Mouse (Mus musculus) G1E (cell line): ENCODE data around the gene Trarg1. TPM values are rescaled to one million over a fixed set of nuclear protein-coding genes. Genes with fewer than 3 reads are reported as not detected.

Source experiments
- ATAC-seq: 2 replicates; pipeline ENCODE4 v1.8.0; 2016; ENCODE audit warnings: mild to moderate bottlenecking; ENCODE audit not compliant: insufficient number of reproducible peaks, poor library complexity, low FRiP score, severe bottlenecking; ENCODE audit errors: extremely low read depth
- DNase-seq: peaks from one replicate; pipeline ENCODE4 v3.0.0; 2012; ENCODE audit warnings: low spot score
- H3K27me3 ChIP-seq: 2 replicates; pipeline ENCODE4 v1.6.1; 2012; ENCODE audit warnings: mild to moderate bottlenecking, low read length, inconsistent platforms; ENCODE audit not compliant: insufficient read depth
- H3K36me3 ChIP-seq: replicated peaks from 2 replicates; pipeline ENCODE3; 2012; ENCODE audit warnings: mild to moderate bottlenecking, inconsistent platforms
- H3K4me1 ChIP-seq: 2 replicates; pipeline ENCODE4 v1.6.1; 2012; ENCODE audit warnings: low read depth, low read length, inconsistent platforms, mixed read lengths; ENCODE audit not compliant: insufficient read depth
- H3K4me3 ChIP-seq: 2 replicates; pipeline ENCODE4 v1.5.1; 2012; ENCODE audit warnings: low read depth, mild to moderate bottlenecking, inconsistent platforms, low read length, moderate library complexity, mixed read lengths
- H3K9me3 ChIP-seq: replicated peaks from 2 replicates; pipeline ENCODE4 v1.6.1; 2012; ENCODE audit warnings: inconsistent platforms
- CTCF ChIP-seq: IDR thresholded peaks from 2 replicates; pipeline ENCODE4 v1.5.1; 2012; ENCODE audit warnings: low read depth, low read length, inconsistent platforms, mixed read lengths
- GATA1 ChIP-seq: IDR thresholded peaks from 2 replicates; pipeline ENCODE4 v1.6.1; 2012; ENCODE audit warnings: borderline replicate concordance, low read length, inconsistent platforms, mixed read lengths
- GATA2 ChIP-seq: IDR thresholded peaks from 2 replicates; pipeline ENCODE4 v1.6.1; 2012; ENCODE audit warnings: low read depth, low read length, inconsistent platforms, borderline replicate concordance
- POLR2AphosphoS5 ChIP-seq: IDR thresholded peaks from 2 replicates; pipeline ENCODE4 v1.6.1; 2012; ENCODE audit warnings: low read depth, low read length, inconsistent platforms; ENCODE audit not compliant: insufficient replicate concordance
- TAL1 ChIP-seq: conservative IDR thresholded peaks from 2 replicates; pipeline ENCODE4 v1.6.1; 2012; ENCODE audit warnings: low read depth, low read length, inconsistent platforms, mixed read lengths
- polyA plus RNA-seq: library from polyadenylated mRNA; stranded (reverse); fragments of >175 nt; gene quantifications from 2 replicates; pipeline ENCODE4 v1.2.3, GENCODE M21; 2012
- total RNA-seq, 2 experiments: library from RNA; stranded (forward) in 1 of 2; stranded (reverse) in 1 of 2; fragments of 200-1000 nt in 1 of 2; fragments of >200 nt in 1 of 2; fragmentation: Nextera tagmentation in 1 of 2; gene quantifications; 2 replicates each; pipeline ENCODE4 v1.2.3; 2014 to 2017

Gene Trarg1
- total and polyA plus RNA-seq, 3 experiments = 0.16 TPM; not detected in 2

DNA sequence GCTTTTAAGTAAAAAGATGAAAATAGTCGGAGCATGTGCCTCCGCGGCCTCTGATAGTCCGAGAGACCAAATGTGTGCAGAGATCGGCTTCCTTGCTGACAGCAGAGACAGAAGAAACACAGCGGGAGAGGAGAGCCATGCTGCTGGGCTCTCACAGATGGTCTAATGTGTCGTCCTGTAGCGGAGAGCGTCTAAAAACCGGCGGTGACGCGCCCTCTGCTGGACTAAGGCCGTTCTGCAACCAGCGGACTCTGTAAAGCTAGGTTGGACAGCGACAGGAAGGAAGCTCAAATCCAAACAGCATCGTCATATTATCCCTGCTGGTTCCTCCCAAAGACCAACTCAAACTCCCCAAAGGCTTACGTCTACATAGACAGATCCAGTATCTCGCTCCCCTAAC is 33.7 kb upstream of the Trarg1 start:
- H3K4me1 ChIP-seq = no peaks in the 10 kb centered on the region; the same call in 1 of the 2 replicates
- peaks cover 6% of the 10 kb centered on the region for H3K27me3 ChIP-seq
- no peaks in the 10 kb centered on the region for H3K36me3 ChIP-seq
- DNase-seq (peak; percentile 28), ATAC-seq (no peak)
- peak; percentile 63; the same call in 1 of the 2 replicates for TF ChIP-seq CTCF
- no peak for TF ChIP-seq TAL1
- TF ChIP-seq GATA1 = no peak
- H3K9me3 ChIP-seq = no peaks in the 10 kb centered on the region
- H3K4me3 ChIP-seq = no peak overlapping the region

DNA sequence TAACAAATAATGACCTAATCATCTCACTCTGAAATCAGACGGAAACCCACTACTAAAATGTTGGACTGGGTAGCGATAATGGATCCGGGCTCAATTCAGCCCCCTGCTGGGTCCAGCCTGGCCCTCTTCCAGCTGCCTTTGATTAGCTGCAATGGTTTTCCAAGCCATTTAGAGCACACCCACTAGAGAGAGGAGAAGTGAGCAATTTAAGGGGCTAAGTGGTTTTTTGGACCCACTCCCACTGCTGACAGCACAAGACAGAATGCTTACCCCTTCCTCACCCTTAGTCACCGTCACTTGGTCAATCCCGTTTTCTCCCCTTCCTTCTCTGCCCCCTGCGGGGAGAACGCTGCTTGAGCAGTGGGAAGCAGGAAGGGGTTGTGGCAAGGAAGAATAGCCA is 32.5 kb upstream of the Trarg1 start:
- DNase-seq (no peak), ATAC-seq (no peak)
- no peak for TF ChIP-seq POLR2AphosphoS5
- TF ChIP-seq CTCF = no peak
- TF ChIP-seq GATA2 = no peak
- TF ChIP-seq GATA1 = no peak
- TF ChIP-seq TAL1 = no peak
- Histone ChIP-seq H3K4me3 (no peak overlapping the region), H3K36me3 (no peaks in the 10 kb centered on the region), H3K4me1 (no peaks in the 10 kb centered on the region; the same call in 1 of the 2 replicates), H3K27me3 (peaks cover 6% of the 10 kb centered on the region), H3K9me3 (no peaks in the 10 kb centered on the region)

DNA sequence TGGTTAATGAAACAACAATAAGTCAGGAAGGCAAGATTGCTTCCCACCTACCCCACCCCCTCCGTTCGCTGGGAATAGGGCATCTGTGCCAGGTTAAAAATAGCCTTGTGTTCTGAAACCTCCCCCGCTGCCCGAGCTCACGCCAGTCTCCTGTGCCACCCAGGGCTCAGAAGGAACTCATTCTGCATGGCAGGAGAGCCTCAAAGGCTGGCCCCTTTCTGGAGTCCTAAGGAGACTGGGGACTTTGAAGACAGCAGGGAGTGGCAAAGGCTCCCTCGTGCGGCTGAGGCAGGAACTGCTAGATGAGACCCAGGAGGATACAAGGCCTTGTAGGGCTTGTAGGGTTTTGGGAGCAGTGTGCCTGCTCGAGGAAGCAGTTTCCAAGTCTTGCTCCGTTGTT is 32.1 kb upstream of the Trarg1 start:
- H3K9me3 ChIP-seq = no peaks in the 10 kb centered on the region
- peaks cover 6% of the 10 kb centered on the region for H3K27me3 ChIP-seq
- DNase-seq (peak; percentile 59), ATAC-seq (no peak)
- no peak overlapping the region for H3K4me3 ChIP-seq
- no peaks in the 10 kb centered on the region; the same call in 1 of the 2 replicates for H3K4me1 ChIP-seq
- peak; percentile 71 for TF ChIP-seq CTCF
- no peak for TF ChIP-seq TAL1
- H3K36me3 ChIP-seq = no peaks in the 10 kb centered on the region

DNA sequence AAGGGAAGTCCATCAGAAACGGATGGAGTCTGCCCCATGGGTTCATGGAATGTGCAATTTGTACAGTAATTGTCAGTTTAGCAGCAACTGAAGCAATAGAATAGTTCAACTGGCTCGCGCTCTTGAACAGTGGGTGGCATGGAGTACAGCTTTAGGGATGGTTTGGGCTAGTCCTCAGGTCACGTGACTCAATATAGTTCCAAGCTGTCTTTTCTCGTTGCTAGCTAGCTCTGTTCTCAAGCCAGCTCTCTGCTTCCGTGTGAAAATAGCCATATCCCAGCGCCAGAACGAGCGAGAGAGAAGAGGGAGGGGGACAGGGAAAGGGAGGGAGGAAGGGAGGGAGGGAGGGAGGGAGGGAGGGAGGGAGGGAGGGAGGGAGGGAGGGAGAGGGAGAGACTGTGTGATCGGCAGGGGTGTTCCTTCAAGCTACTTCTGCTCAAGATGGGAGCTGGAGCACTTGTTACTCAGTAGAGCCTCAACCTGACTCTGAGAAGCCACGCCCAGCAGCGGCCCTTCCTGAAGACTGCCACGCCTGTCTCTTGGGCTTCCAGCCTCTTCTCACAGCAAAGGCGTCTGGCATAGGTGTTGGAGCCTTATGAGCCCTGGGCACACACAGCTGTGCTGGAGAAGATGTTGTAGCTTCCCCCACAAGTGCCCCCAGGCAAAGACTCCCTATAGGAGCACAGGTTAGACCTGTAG is 28.6 kb upstream of the Trarg1 start:
- DNase-seq (no peak), ATAC-seq (no peak)
- no peak overlapping the region for H3K4me3 ChIP-seq
- H3K36me3 ChIP-seq = no peaks in the 10 kb centered on the region
- no peaks in the 10 kb centered on the region; the same call in 1 of the 2 replicates for H3K4me1 ChIP-seq
- no peaks in the 10 kb centered on the region for H3K9me3 ChIP-seq
- peaks cover 4% of the 10 kb centered on the region; the same call in 1 of the 2 replicates for H3K27me3 ChIP-seq
- TF ChIP-seq POLR2AphosphoS5 (no peak), GATA2 (no peak), TAL1 (no peak), CTCF (no peak), GATA1 (no peak)

DNA sequence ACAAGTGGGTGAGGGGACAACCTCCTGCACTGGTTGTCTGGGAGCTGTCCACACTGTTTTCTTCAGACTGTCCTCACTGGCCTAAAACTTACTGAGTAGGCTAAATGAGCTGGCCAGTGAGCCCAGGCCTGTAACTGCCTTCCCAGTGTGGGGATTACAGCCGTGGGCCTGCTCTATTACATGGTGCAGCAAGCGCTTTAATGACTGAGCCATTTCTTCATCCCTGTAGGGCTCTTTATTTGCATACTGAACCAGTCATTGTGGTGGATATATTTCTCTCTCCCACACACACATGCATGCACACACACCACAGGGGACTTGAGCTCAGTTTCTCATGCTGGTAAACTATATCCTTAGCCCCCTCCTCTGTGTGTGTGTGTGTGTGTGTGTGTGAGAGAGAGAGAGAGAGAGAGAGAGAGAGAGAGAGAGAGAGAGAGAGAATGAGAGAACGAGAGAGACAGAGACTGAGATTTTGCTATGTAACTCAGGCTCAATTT is 26.7 kb upstream of the Trarg1 start:
- TF ChIP-seq GATA2 (no peak), CTCF (no peak), POLR2AphosphoS5 (no peak), GATA1 (no peak), TAL1 (no peak)
- Histone ChIP-seq H3K4me3 (no peak overlapping the region), H3K27me3 (0 out of 2 replicates have a peak, but pooled peaks cover 4% of the 10 kb centered on the region), H3K4me1 (no peaks in the 10 kb centered on the region), H3K9me3 (no peaks in the 10 kb centered on the region), H3K36me3 (no peaks in the 10 kb centered on the region)
- ATAC-seq (no peak), DNase-seq (no peak)

DNA sequence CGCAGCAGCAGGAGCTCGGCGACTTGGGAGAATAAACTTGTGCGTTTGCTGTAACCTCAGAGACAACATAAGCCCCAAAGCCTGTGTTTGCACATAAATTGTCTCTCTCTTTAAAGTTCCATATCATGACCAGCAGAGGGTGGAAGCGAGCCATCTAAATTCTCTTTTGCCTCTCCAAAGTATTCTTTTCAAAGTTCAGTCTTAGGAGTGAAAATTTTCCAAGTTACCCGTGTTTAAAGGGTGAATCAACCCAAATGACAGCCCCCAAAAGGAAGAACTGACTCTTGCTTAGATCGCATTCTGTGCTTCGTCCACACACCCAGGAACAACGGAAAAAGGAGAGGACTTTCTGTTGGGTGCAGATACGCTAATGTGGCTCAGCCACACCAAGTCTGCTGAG is 24.5 kb upstream of the Trarg1 start:
- H3K36me3 ChIP-seq = no peaks in the 10 kb centered on the region
- ATAC-seq = no peak
- no peak overlapping the region for H3K4me3 ChIP-seq
- no peaks in the 10 kb centered on the region for H3K4me1 ChIP-seq
- peaks cover 11% of the 10 kb centered on the region for H3K27me3 ChIP-seq
- no peak for DNase-seq
- no peak for TF ChIP-seq GATA2
- no peak for TF ChIP-seq TAL1
- TF ChIP-seq POLR2AphosphoS5 = no peak
- no peak for TF ChIP-seq CTCF
- no peaks in the 10 kb centered on the region for H3K9me3 ChIP-seq
